Mouse (Mus musculus): ENCODE measurements around the gene Fbxo36.

GRCm38 (mm10) chr1:84897364-84897763 lies 57.7 kb downstream of the Fbxo36 start:
- TF ChIP-seq GATA1 (IDR thresholded peaks at IDR 0.05; ENCODE audit: borderline replicate concordance, low read length) (no peak), FLI1 (IDR thresholded peaks at IDR 0.05; ENCODE audit: low read length) (no peak)
